Mouse (Mus musculus) heart, embryonic 14.5 days (tissue): ENCODE measurements around the gene Gm5134. TPM values are rescaled to one million over a fixed set of nuclear protein-coding genes. Genes with fewer than 3 reads are reported as not detected.

Experiments used
- ATAC-seq: fragments of 200-750 bp; cut with Nextera tagmentation; 2 replicates; pipeline ENCODE4 v1.8.0; 2017; ENCODE audit warnings: low read depth, moderate TSS enrichment; ENCODE audit not compliant: insufficient number of reproducible peaks, insufficient read depth, low FRiP score
- H3K27ac ChIP-seq, 2 experiments: fragments of 200-500 bp in 1 of 2; fragments of 300-500 bp in 1 of 2; sonication (generic) in 1 of 2; replicated peaks in 1 of 2; 2 replicates each; pipeline ENCODE4 v1.5.1; 2012 to 2014; ENCODE audit warnings: low read depth in 2 of 2, low read length in 2 of 2, control low read depth in 1 of 2, mild to moderate bottlenecking in 1 of 2, mixed read lengths in 1 of 2; ENCODE audit not compliant: control insufficient read depth in 1 of 2, insufficient read depth in 1 of 2
- H3K27me3 ChIP-seq: fragments of 300-500 bp; sonication (generic); 2 replicates; pipeline ENCODE4 v1.6.1; 2014; ENCODE audit warnings: mild to moderate bottlenecking, low read length, control low read depth; ENCODE audit not compliant: control insufficient read depth, insufficient read depth
- H3K36me3 ChIP-seq: fragments of 300-500 bp; sonication (generic); 2 replicates; pipeline ENCODE4 v1.6.1; 2014; ENCODE audit warnings: mild to moderate bottlenecking, control low read depth, low read length, mixed read lengths; ENCODE audit not compliant: control insufficient read depth, insufficient read depth
- H3K4me1 ChIP-seq, 2 experiments: fragments of 200-500 bp in 1 of 2; fragments of 300-500 bp in 1 of 2; sonication (generic) in 1 of 2; 2 replicates each; pipeline ENCODE4 v1.6.1; 2012 to 2014; ENCODE audit warnings: low read length in 2 of 2, control low read depth in 1 of 2, mixed read lengths in 1 of 2; ENCODE audit not compliant: control insufficient read depth in 2 of 2, insufficient read depth in 2 of 2
- H3K4me2 ChIP-seq: fragments of 300-500 bp; sonication (generic); 2 replicates; pipeline ENCODE4 v1.6.1; 2014; ENCODE audit warnings: mild to moderate bottlenecking, low read length
- H3K4me3 ChIP-seq, 2 experiments: fragments of 200-500 bp in 1 of 2; fragments of 300-500 bp in 1 of 2; sonication (generic) in 1 of 2; 2 replicates each; pipeline ENCODE4 v1.5.1; 2012 to 2014; ENCODE audit warnings: low read length in 2 of 2, mild to moderate bottlenecking in 2 of 2, control low read depth in 1 of 2, low read depth in 1 of 2, moderate library complexity in 1 of 2; ENCODE audit not compliant: control insufficient read depth in 1 of 2, insufficient read depth in 1 of 2
- H3K9ac ChIP-seq: fragments of 300-500 bp; sonication (generic); 2 replicates; pipeline ENCODE4 v1.6.1; 2014; ENCODE audit warnings: mild to moderate bottlenecking, low read length
- H3K9me3 ChIP-seq: fragments of 300-500 bp; sonication (generic); 2 replicates; pipeline ENCODE4 v1.6.1; 2016; ENCODE audit warnings: low read length, control low read depth; ENCODE audit not compliant: control insufficient read depth
- WGBS: fragments of 180-500 bp; shearing (Covaris S2); extraction: QIAGEN DNeasy Blood & Tissue Kit; methylation state at CpG from one replicate; pipeline ENCODE4 v1.1.7; 2014; 5-methylcytosine and 5-hydroxymethylcytosine counted together
- polyA plus RNA-seq: library from polyadenylated mRNA; unstranded; fragments of >200 nt; fragmentation: Nextera tagmentation; extraction: Ambion mirVana; gene quantifications from 2 replicates; pipeline ENCODE4 v1.2.1, GENCODE M21; 2014

Gm5134 gene
- polyA plus RNA-seq, 1 experiment from 2014 or later = not detected

DNA sequence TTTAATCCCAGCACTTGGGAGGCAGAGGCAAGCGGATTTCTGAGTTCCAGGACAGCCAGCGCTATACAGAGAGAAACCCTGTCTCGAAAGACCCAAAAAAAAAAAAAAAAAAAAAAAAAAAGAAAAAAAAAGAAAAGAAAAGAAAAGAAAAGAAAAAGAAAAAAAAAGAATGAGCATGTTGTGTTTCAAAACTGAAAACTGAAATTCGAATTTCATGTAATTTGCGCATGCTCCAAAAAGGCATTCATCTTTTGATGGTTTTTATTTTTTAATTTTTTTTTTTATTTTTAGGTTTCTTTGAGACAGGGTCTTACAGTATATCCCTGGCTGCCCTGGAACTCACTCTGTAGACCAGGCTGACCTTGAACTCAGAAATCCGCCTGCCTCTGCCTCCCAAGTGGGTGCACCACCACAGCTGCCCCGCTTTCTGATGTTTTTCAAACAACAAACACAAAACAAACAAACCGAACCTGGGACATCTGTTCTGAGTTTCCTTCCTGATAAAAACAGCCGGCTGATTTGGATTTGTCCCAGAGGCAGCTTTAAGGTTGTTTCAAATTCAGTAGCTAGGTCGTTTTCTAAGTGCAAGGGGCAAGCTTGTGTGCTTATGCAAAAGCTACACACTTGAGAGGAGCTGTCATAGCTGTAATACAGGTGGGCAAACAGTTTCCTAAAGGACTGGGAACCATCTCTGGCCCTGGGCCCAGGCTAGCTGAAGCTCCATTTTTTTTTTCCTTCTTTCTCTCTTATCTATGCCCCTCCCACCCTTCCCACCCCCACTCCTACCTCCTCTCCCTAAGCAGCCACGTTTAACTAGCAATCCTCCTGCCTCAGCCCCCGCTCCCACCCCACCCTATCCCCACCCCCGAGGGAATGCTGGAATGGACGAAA is 77.4 kb downstream of the Gm5134 start:
- peak overlapping the region; percentile 69 to 89 for H3K4me3 ChIP-seq
- peak overlapping the region; percentile 93 for H3K4me2 ChIP-seq
- H3K27ac ChIP-seq = peak overlapping the region; percentile 51 to 80
- ATAC-seq = no peak; the same call in 1 of the 2 replicates
- no peaks in the 10 kb centered on the region for H3K27me3 ChIP-seq
- H3K9ac ChIP-seq = peak overlapping the region; percentile 96
- no peaks in the 10 kb centered on the region for H3K36me3 ChIP-seq
- no peaks in the 10 kb centered on the region for H3K9me3 ChIP-seq
- 45% methylated on average over 14 of the region's 14 CpGs for WGBS
- peaks cover 7 to 15% of the 10 kb centered on the region in 2 experiments; a peak in 3 of 4 replicates for H3K4me1 ChIP-seq

DNA sequence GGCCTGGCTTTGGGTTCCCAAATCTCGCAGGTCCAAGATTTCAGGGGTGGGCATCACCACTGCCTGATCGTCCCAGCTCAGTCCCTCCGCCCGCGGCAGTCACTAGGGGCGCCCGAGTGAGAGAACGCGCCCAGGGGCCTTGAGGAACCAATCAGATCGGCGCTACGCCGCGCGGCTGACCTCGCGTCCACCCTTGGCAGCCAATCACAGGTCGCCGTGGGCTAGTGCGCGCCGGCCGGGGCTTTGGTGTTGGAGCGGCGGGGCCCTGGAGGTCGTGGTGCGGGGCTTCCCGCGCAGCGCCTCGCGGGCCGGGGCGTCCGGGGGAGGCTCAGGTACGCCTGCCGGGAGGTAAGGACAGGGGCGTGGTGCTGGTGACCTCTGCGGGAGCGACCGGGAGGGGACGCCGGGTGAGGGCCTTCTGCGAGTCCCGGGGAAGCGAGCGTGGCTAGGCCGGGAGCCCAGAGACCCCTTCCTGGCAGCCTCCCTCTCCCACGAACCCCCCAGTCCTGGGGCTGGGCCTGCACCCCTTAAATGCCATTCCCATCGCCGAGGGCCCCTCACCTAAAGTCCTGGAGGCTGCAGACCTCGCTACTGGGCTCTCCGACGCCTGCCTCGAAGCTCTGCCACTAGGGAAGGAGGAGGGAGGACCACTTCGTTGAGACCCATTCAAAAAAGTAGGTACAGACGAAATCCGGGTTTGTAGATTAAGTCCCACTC is 78.2 kb downstream of the Gm5134 start, which contains the start of gene Zfp280b:
Gene Zfp280b, plus strand, starts transcription at position 249 of the 717 bp plus-strand sequence.
- Histone ChIP-seq H3K9me3 (no peaks in the 10 kb centered on the region), H3K27ac (peak within 1 kb of the TSS; percentile 51 to 80), H3K4me3 (peak within 1 kb of the TSS; percentile 69 to 89), H3K27me3 (no peaks in the 10 kb centered on the region), H3K4me1 (peaks cover 7 to 15% of the 10 kb centered on the region in 2 experiments; a peak in 3 of 4 replicates), H3K4me2 (peak within 1 kb of the TSS; percentile 93), H3K9ac (peak within 1 kb of the TSS; percentile 96), H3K36me3 (peaks cover 6% of the 10 kb centered on the region)
- peak; percentile 98 for ATAC-seq
- WGBS = under 1% methylated on average over 58 of the region's 58 CpGs

DNA sequence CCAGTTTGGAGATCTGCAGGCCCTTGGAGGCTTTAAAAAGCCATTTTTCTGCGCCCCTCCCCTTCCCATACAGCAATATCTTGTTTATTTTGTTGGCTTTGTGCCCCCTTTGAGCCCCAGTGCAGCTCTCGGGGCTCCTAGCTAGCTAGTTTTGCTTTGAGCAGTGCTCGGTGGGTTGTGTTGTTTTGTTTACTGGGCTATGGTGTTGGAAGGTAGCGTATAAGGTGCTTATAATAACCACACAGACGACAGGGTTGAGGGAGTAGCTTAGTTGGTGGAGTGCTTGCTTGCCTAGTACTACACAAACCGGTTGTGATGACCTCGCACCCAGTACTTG is 78.8 kb downstream of the Gm5134 start:
- 12% methylated on average over 7 of the region's 7 CpGs for WGBS
- Histone ChIP-seq H3K4me2 (peak overlapping the region; percentile 93), H3K36me3 (peaks cover 12% of the 10 kb centered on the region), H3K4me3 (peak overlapping the region; percentile 69 to 89), H3K4me1 (peaks cover 5 to 15% of the 10 kb centered on the region in 2 experiments; a peak in 3 of 4 replicates), H3K27me3 (no peaks in the 10 kb centered on the region), H3K9me3 (no peaks in the 10 kb centered on the region), H3K27ac (peak overlapping the region in 1 of 2 experiments; percentile 51; a peak in 1 of 4 replicates), H3K9ac (peak overlapping the region; percentile 96)
- ATAC-seq = no peak

DNA sequence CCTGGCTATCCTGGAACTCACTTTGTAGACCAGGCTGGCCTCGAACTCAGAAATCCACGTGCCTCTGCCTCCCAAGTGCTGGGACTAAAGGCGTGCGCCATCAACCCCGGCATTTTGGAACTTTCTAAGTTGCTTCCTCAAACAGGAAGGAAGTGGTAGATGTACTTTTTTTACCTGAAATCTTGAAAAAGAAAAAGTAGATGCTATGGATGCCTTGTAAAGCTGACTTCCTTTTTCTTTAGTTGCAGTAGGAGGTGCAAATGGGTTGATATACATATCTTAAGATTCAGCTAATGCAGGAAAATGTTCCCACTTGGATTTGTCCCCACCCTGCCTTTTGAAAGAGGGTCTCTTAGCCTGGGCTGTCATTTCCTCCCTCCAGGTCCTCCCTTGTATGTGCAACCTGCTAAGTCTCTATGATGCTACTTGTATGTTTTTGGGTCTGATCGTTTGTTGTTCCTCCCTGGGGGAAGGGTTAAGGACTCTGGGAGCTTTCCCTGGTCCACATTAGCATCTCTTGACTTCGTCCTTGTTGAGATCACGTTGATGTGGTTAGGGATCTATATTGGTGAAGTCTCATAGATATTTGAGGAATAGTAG is 79.8 kb downstream of the Gm5134 start:
- H3K36me3 ChIP-seq = peaks cover 22% of the 10 kb centered on the region

DNA sequence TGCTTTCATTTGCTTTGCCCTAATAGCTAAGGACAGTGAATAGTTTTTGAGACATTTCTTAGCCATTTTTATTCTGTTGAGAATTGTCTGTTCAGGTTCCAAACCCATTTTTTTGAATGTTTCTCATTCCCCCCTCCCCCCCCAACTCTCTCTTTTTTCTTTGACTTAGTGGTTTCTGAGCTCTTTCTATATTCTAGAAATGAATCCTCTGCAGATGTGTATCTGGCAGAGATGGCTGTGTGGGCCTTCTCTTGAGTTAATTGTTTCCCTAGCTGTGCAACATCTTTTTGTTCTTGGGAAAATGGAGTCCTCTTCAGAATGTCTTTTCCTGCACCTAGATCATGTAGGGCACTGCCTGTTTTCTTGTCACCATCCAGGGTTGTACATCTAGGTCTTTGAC is 81.0 kb downstream of the Gm5134 start:
- ATAC-seq = no peak
- H3K9me3 ChIP-seq = no peaks in the 10 kb centered on the region
- no peak overlapping the region for H3K4me3 ChIP-seq
- no peaks in the 10 kb centered on the region for H3K27me3 ChIP-seq
- H3K9ac ChIP-seq = no peak overlapping the region
- H3K4me1 ChIP-seq = peaks cover 3 to 11% of the 10 kb centered on the region in 2 experiments; a peak in 2 of 4 replicates
- no peak overlapping the region for H3K27ac ChIP-seq
- H3K36me3 ChIP-seq = peaks cover 34% of the 10 kb centered on the region
- no peak overlapping the region for H3K4me2 ChIP-seq

More for the DNA sequence above, 79.8 kb downstream of the Gm5134 start:
- ATAC-seq = no peak
- H3K27me3 ChIP-seq = no peaks in the 10 kb centered on the region
- no peaks in the 10 kb centered on the region for H3K9me3 ChIP-seq
- H3K9ac ChIP-seq = no peak overlapping the region
- peak overlapping the region; percentile 93; the same call in 1 of the 2 replicates for H3K4me2 ChIP-seq
- H3K4me1 ChIP-seq = peaks cover 3 to 11% of the 10 kb centered on the region in 2 experiments; a peak in 2 of 4 replicates
- 89% methylated on average over 8 of the region's 8 CpGs for WGBS
- H3K27ac ChIP-seq = no peak overlapping the region
- H3K4me3 ChIP-seq = no peak overlapping the region

DNA sequence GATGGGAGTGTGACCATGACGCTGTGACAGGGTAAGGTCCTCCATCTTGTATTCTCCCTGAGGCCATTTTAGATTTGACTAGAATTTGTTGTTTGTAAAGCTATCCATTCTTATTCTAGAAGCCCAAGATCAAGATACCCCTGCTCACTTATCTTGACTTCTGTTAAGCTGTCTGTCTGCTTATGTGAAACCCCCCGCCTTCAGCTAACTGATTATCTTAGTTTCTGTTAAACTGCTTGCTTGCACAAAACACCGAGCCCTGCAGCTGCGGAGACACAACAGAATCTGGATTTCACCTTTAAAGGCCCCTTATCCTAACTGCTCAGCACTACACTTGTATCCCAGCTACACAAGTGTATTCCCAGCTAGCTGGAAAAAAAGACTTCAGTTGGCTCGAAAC is 82.6 kb downstream of the Gm5134 start:
- H3K36me3 ChIP-seq = peaks cover 48% of the 10 kb centered on the region
- H3K9me3 ChIP-seq = no peaks in the 10 kb centered on the region
- H3K4me3 ChIP-seq = no peak overlapping the region
- H3K27ac ChIP-seq = no peak overlapping the region
- H3K9ac ChIP-seq = no peak overlapping the region
- H3K27me3 ChIP-seq = no peaks in the 10 kb centered on the region
- 92% methylated on average over 5 of the region's 5 CpGs for WGBS
- ATAC-seq = no peak
- H3K4me2 ChIP-seq = no peak overlapping the region
- peaks cover under 1 to 9% of the 10 kb centered on the region in 2 experiments; a peak in 2 of 4 replicates for H3K4me1 ChIP-seq

DNA sequence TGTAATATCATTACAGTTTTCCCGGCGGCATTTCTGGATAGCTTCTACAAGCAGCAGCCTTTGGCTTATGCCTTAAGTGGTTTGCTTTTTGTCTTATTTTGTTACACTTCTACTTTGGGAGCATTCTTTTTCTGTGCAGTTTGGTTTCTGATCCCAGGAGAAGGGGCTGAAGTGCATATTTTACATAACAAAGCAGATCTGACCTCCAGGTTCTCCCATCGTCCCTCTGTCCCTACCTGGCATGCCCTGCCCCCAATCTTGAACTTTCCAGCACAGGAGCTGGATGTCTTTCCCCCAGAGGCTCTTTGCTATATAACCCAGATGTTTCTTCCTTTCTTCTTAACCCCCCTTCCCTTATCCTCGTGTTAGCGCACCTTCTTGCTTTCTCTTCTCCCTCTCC is 91.0 kb downstream of the Gm5134 start:
- Histone ChIP-seq H3K4me1 (peaks cover 7% of the 10 kb centered on the region in 2 experiments; a peak in 3 of 4 replicates), H3K9ac (no peak overlapping the region), H3K27ac (no peak overlapping the region), H3K9me3 (no peaks in the 10 kb centered on the region), H3K27me3 (no peaks in the 10 kb centered on the region), H3K4me2 (no peak overlapping the region), H3K36me3 (peaks cover 22% of the 10 kb centered on the region), H3K4me3 (no peak overlapping the region)
- ATAC-seq = no peak
- WGBS = 52% methylated on average over 5 of the region's 5 CpGs
